Mouse (Mus musculus) small intestine, adult 2 months (tissue): ENCODE data around the gene Atp6v1g2.

Experiments
- CTCF ChIP-seq: fragments of 200-500 bp; IDR thresholded peaks from 2 replicates; pipeline ENCODE4 v1.5.1; 2012; ENCODE audit warnings: low read depth, mild to moderate bottlenecking, control low read depth, inconsistent platforms, low read length, moderate library complexity, mixed read lengths; ENCODE audit not compliant: insufficient replicate concordance, insufficient read length; ENCODE audit errors: extremely low read depth
- POLR2A ChIP-seq: fragments of 200-500 bp; IDR thresholded peaks from 2 replicates; pipeline ENCODE4 v1.6.1; 2012; ENCODE audit warnings: low read depth, mild to moderate bottlenecking, control low read depth, inconsistent platforms, low read length, moderate library complexity

DNA sequence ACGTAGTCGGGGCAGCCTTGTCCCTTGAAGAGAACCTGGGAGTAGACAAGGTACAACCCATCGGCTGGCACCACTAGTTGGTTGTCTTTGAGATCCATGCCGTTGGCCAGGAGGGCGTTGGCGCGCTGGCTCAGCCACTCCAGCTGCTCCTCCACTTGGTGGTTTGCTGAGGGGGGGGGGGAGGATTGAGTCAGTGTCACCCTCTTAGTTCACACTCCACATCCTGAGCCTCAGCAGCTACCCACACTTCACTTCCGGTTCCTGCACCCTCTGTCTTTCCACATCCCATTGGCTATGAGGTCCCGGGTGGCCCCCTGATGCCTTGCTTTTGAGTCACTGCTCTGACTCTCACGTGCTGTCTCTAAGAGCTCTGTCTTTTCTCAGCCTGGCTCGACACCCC is 33.1 kb upstream of the Atp6v1g2 start:
- TF ChIP-seq CTCF (no peak), POLR2A (no peak)
